Mouse (Mus musculus) limb, embryonic 14.5 days (tissue): ENCODE measurements around the gene Fnip1. TPM values are rescaled to one million over a fixed set of nuclear protein-coding genes. Genes with fewer than 3 reads are reported as not detected.

ENCODE experiments used
- ATAC-seq: fragments of 200-750 bp; cut with Nextera tagmentation; 2 replicates; pipeline ENCODE4 v1.8.0; 2017; ENCODE audit warnings: low read depth, moderate number of reproducible peaks, moderate TSS enrichment; ENCODE audit not compliant: low FRiP score
- DNase-seq: peaks from one replicate; pipeline ENCODE4 v3.0.0-alpha.2; 2015; ENCODE audit warnings: low spot score
- H3K27ac ChIP-seq: fragments of 300-500 bp; sonication (generic); replicated peaks from 2 replicates; pipeline ENCODE4 v1.5.1; 2014; ENCODE audit warnings: low read depth, mild to moderate bottlenecking, low read length, moderate library complexity, mixed read lengths
- H3K27me3 ChIP-seq: fragments of 300-500 bp; sonication (generic); 2 replicates; pipeline ENCODE4 v1.6.1; 2014; ENCODE audit warnings: low read length, mixed read lengths; ENCODE audit not compliant: control insufficient read depth, insufficient read depth
- H3K36me3 ChIP-seq: fragments of 300-500 bp; sonication (generic); 2 replicates; pipeline ENCODE4 v1.6.1; 2014; ENCODE audit warnings: mild to moderate bottlenecking, low read length, moderate library complexity, mixed read lengths; ENCODE audit not compliant: control insufficient read depth, insufficient read depth
- H3K4me1 ChIP-seq: fragments of 300-500 bp; sonication (generic); 2 replicates; pipeline ENCODE4 v1.6.1; 2014; ENCODE audit warnings: antibody characterized with exemption, low read length, mixed read lengths; ENCODE audit not compliant: control insufficient read depth, insufficient read depth
- H3K4me2 ChIP-seq: fragments of 300-500 bp; sonication (generic); replicated peaks from 2 replicates; pipeline ENCODE4 v1.6.1; 2014; ENCODE audit warnings: low read depth, mild to moderate bottlenecking, low read length, moderate library complexity; ENCODE audit not compliant: severe bottlenecking
- H3K4me3 ChIP-seq: fragments of 300-500 bp; sonication (generic); replicated peaks from 2 replicates; pipeline ENCODE4 v1.5.1; 2014; ENCODE audit warnings: low read length
- H3K9ac ChIP-seq: fragments of 300-500 bp; sonication (generic); 2 replicates; pipeline ENCODE4 v1.6.1; 2014; ENCODE audit warnings: mild to moderate bottlenecking, low read depth, low read length, moderate library complexity; ENCODE audit not compliant: severe bottlenecking
- H3K9me3 ChIP-seq: fragments of 300-500 bp; sonication (generic); 2 replicates; pipeline ENCODE4 v1.6.1; 2016; ENCODE audit warnings: low read length; ENCODE audit not compliant: control insufficient read depth
- POLR2A ChIP-seq: fragments of 200-500 bp; IDR thresholded peaks from 2 replicates; pipeline ENCODE4 v1.8.0; 2012; ENCODE audit warnings: inconsistent platforms, mild to moderate bottlenecking, moderate library complexity, borderline replicate concordance; ENCODE audit not compliant: insufficient read depth, insufficient read length; ENCODE audit errors: extremely low read depth
- WGBS: fragments of 180-500 bp; shearing (Covaris S2); extraction: QIAGEN DNeasy Blood & Tissue Kit; methylation state at CpG from one replicate; pipeline ENCODE4 v1.1.7; 2014; 5-methylcytosine and 5-hydroxymethylcytosine counted together
- polyA plus RNA-seq, 2 experiments: library from polyadenylated mRNA; depleted of rRNA in 1 of 2; stranded (reverse) in 1 of 2; unstranded in 1 of 2; fragments of >200 nt; fragmentation: Nextera tagmentation in 1 of 2; extraction: Ambion mirVana in 1 of 2; gene quantifications; 2 replicates each; pipeline versions ENCODE4 v1.2.1 to v1.2.3; 2012 to 2014

Fnip1 gene
- polyA plus RNA-seq, 2 experiments, result 9.7 to 13.4 TPM

DNA sequence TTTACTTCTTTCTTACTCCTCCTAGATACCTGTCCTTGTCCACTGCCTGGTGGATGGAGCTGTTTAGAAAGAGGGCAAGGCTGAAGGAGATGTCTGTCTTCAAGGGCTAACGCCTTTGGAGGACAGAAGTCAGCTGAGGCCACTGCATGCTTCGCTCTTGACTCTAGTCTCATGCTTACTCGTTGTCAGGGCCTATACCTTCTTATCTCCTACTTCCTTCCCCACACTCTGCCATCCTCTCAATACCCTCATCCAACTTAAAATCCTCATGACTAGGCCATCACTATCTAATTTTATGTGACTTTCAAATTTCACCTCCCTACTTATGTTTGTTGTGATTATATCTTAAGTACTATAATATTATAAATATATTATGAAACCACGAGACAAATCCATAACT lies 33.1 kb upstream of the Fnip1 start:
- Histone ChIP-seq H3K27ac (no peak overlapping the region), H3K27me3 (no peaks in the 10 kb centered on the region), H3K4me3 (no peak overlapping the region), H3K4me1 (no peaks in the 10 kb centered on the region), H3K4me2 (no peak overlapping the region), H3K9me3 (no peaks in the 10 kb centered on the region), H3K9ac (no peak overlapping the region), H3K36me3 (no peaks in the 10 kb centered on the region)
- ATAC-seq (no peak), DNase-seq (no peak)
- no peak for TF ChIP-seq POLR2A
- 75% methylated on average over 4 of the region's 4 CpGs for WGBS

DNA sequence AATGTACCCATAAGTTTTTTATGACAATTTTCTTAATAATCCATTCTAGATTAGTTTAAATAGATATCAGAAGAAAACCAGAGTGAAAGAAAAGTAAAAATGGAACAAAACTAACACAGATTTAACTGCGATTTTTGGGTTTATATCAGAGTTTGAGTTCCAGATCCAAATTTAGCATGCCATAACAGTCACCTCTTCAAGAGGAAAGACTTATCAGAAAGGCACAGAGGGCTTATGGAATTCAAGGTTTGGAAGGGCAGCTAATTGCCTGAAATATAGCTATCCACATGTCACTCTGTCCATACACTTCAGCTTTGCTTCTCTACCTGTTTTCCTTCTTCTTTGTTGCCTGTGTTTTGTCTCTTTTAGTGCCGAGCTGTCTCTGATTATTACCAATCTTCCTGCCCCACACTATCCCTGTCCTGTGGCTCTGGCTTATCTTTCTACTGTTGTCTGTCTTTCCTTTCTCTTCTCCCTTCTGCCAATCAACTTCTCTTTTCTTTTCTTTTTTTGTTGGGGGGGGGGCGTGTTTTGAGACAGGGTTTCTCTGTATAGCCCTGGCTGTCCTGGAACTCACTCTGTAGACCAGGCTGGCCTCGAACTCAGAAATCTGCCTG lies 31.0 kb upstream of the Fnip1 start:
- H3K4me3 ChIP-seq, result no peak overlapping the region
- H3K27me3 ChIP-seq, result no peaks in the 10 kb centered on the region
- ATAC-seq, result no peak
- DNase-seq, result no peak
- no peak for TF ChIP-seq POLR2A
- no peaks in the 10 kb centered on the region for H3K36me3 ChIP-seq
- H3K9me3 ChIP-seq, result no peaks in the 10 kb centered on the region
- H3K4me2 ChIP-seq, result no peak overlapping the region
- no peak overlapping the region for H3K9ac ChIP-seq
- WGBS, result 77% methylated on average over 4 of the region's 4 CpGs
- no peak overlapping the region for H3K27ac ChIP-seq
- H3K4me1 ChIP-seq, result no peaks in the 10 kb centered on the region

DNA sequence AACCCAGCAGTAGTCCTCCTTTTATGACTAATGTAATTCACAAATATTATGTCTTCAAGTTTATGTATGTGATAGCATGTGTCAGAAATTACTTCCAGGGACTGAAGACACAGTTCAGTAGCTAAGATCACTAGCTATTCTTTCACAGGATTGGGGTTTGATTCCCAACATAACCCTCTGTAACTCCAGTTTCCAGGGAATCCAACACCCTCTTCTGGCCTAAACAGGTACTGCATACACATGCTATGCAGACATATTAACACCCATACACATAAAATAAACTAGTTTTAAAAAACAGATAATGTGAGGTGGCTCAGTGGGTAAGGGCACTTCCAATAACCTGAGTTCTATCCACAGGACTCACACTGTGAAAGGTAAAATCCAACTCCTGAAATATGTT lies 27.4 kb upstream of the Fnip1 start:
- no peak for DNase-seq
- no peaks in the 10 kb centered on the region for H3K36me3 ChIP-seq
- no peak for ATAC-seq
- no peak overlapping the region for H3K4me3 ChIP-seq
- H3K4me1 ChIP-seq, result no peaks in the 10 kb centered on the region
- no peaks in the 10 kb centered on the region for H3K27me3 ChIP-seq
- no peak for TF ChIP-seq POLR2A
- H3K9me3 ChIP-seq, result no peaks in the 10 kb centered on the region
- H3K27ac ChIP-seq, result no peak overlapping the region
- no peak overlapping the region for H3K9ac ChIP-seq
- H3K4me2 ChIP-seq, result no peak overlapping the region

DNA sequence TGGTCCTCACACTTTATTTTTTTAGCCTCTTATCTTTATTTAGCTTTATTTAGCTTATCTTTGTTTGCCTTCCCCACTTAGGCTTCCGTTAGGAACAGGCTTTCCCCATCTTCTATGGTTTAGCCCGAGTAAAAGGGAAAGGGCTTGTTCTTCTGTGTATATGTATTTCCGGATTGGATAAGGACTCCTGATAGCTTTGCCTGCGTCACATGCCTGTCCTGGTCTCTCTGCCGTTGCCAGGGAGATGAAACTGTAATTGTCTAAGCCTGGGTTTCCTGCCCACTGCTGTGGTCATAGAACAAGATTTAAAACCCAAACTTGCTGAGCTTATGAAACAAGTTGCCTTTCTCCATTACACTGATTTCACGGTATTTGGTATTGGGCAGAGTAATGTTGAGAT lies 25.0 kb upstream of the Fnip1 start:
- Histone ChIP-seq H3K9ac (no peak overlapping the region), H3K9me3 (no peaks in the 10 kb centered on the region), H3K4me2 (no peak overlapping the region), H3K27ac (no peak overlapping the region), H3K36me3 (no peaks in the 10 kb centered on the region), H3K4me3 (no peak overlapping the region), H3K27me3 (no peaks in the 10 kb centered on the region), H3K4me1 (no peaks in the 10 kb centered on the region)
- TF ChIP-seq POLR2A, result no peak
- 52% methylated on average over 6 of the region's 6 CpGs for WGBS
- ATAC-seq, result no peak
- DNase-seq, result no peak

DNA sequence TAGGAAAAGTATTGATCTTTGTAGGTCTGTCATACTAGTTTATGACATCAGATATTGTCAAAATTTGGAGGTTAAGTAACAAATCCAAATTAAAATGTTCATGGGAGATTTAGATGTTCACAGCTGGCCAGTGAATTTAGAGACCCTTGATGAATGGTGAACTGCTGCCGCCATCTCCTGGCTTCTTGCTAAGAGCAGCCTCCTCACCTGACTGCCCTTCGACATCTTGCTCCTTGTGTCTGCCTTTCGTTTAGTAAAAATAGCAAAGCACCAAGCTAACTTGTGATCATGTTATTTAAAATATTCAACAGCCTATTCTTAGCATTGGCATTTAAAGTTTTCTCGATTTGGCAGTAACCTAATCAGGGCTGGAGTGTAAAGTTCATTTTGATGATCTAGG lies 15.0 kb upstream of the Fnip1 start:
- 75% methylated on average over 4 of the region's 4 CpGs for WGBS

DNA sequence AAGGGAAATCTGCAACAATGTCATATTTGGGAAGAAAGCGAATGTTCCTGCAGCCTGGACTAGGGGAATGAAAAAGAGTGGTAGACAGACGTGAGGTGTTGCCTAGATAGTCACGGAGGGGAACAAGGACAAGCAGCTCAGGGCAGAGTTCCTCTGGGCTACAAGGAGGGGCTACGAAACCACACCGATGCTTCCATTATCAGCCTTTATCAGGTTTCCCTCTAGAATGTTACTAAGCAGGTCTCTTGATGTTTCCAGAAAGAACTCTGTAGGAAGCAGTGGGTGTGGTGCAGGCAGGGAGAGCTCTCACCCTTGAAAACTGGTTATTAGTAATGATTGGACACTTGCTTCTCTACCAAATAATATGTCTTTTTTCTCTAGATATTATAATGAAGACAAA lies 11.7 kb upstream of the Fnip1 start:
- no peak for DNase-seq
- peaks cover 3% of the 10 kb centered on the region; the same call in 1 of the 2 replicates for H3K4me1 ChIP-seq
- no peak overlapping the region for H3K4me3 ChIP-seq
- no peak for TF ChIP-seq POLR2A
- no peak overlapping the region for H3K9ac ChIP-seq
- H3K36me3 ChIP-seq, result no peaks in the 10 kb centered on the region
- H3K4me2 ChIP-seq, result no peak overlapping the region
- no peaks in the 10 kb centered on the region for H3K9me3 ChIP-seq
- H3K27me3 ChIP-seq, result no peaks in the 10 kb centered on the region
- no peak overlapping the region for H3K27ac ChIP-seq
- 89% methylated on average over 5 of the region's 5 CpGs for WGBS
- no peak for ATAC-seq

More for the DNA sequence above, 15.0 kb upstream of the Fnip1 start:
- H3K9me3 ChIP-seq, result no peaks in the 10 kb centered on the region
- ATAC-seq (no peak), DNase-seq (no peak)
- H3K4me2 ChIP-seq, result no peak overlapping the region
- no peak overlapping the region for H3K27ac ChIP-seq
- no peaks in the 10 kb centered on the region for H3K27me3 ChIP-seq
- H3K36me3 ChIP-seq, result no peaks in the 10 kb centered on the region
- no peaks in the 10 kb centered on the region for H3K4me1 ChIP-seq
- no peak overlapping the region for H3K4me3 ChIP-seq
- no peak for TF ChIP-seq POLR2A
- no peak overlapping the region for H3K9ac ChIP-seq
